Mouse (Mus musculus) kidney, postnatal 0 days (tissue): ENCODE results near the gene Hdc. TPM values are rescaled to one million over a fixed set of nuclear protein-coding genes. Genes with fewer than 3 reads are reported as not detected.

Experiments
- ATAC-seq: fragments of 200-750 bp; cut with Nextera tagmentation; replicated peaks from 2 replicates; pipeline ENCODE4 v1.8.0; 2017; ENCODE audit warnings: low read depth, moderate number of reproducible peaks, moderate TSS enrichment, moderate library complexity; ENCODE audit not compliant: low FRiP score
- DNase-seq: peaks from one replicate; pipeline ENCODE4 v3.0.0-alpha.2; 2016; ENCODE audit warnings: low spot score
- H3K27ac ChIP-seq: fragments of 300-500 bp; sonication (generic); 2 replicates; pipeline ENCODE4 v1.5.1; 2014; ENCODE audit warnings: mild to moderate bottlenecking
- H3K27me3 ChIP-seq: fragments of 300-500 bp; sonication (generic); 2 replicates; pipeline ENCODE4 v1.6.1; 2014; ENCODE audit warnings: low read length, mixed read lengths; ENCODE audit not compliant: insufficient read depth
- H3K36me3 ChIP-seq: fragments of 300-500 bp; sonication (generic); 2 replicates; pipeline ENCODE4 v1.6.1; 2014; ENCODE audit warnings: low read length, mixed read lengths; ENCODE audit not compliant: insufficient read depth
- H3K4me1 ChIP-seq: fragments of 300-500 bp; sonication (generic); replicated peaks from 2 replicates; pipeline ENCODE4 v1.6.1; 2014; ENCODE audit warnings: antibody characterized with exemption, low read length, mixed read lengths; ENCODE audit not compliant: insufficient read depth
- H3K4me2 ChIP-seq: fragments of 300-500 bp; sonication (generic); 2 replicates; pipeline ENCODE4 v1.6.1; 2014; ENCODE audit warnings: mild to moderate bottlenecking, low read length, moderate library complexity, mixed read lengths
- H3K4me3 ChIP-seq: fragments of 300-500 bp; sonication (generic); replicated peaks from 2 replicates; pipeline ENCODE4 v1.5.1; 2014; ENCODE audit warnings: low read depth, low read length
- H3K9ac ChIP-seq: fragments of 300-500 bp; sonication (generic); 2 replicates; pipeline ENCODE4 v1.6.1; 2014; ENCODE audit warnings: low read depth, low read length
- H3K9me3 ChIP-seq: fragments of 300-500 bp; sonication (generic); replicated peaks from 2 replicates; pipeline ENCODE4 v1.6.1; 2016; ENCODE audit warnings: low read length, inconsistent platforms, mixed read lengths
- CTCF ChIP-seq: IDR thresholded peaks from 2 replicates; pipeline ENCODE4 v1.5.1; 2016; ENCODE audit warnings: antibody characterized with exemption, low read depth, mild to moderate bottlenecking, moderate library complexity
- WGBS: fragments of 180-500 bp; shearing (Covaris S2); extraction: QIAGEN DNeasy Blood & Tissue Kit; methylation state at CpG from one replicate; pipeline ENCODE4 v1.1.7; 2014; 5-methylcytosine and 5-hydroxymethylcytosine counted together
- polyA plus RNA-seq: library from polyadenylated mRNA; unstranded; fragments of >200 nt; fragmentation: Nextera tagmentation; extraction: Ambion mirVana; gene quantifications from 2 replicates; pipeline ENCODE4 v1.2.1, GENCODE M21; 2015

Gene Hdc
- polyA plus RNA-seq, 1 experiment from 2014 or later = 223 TPM

DNA sequence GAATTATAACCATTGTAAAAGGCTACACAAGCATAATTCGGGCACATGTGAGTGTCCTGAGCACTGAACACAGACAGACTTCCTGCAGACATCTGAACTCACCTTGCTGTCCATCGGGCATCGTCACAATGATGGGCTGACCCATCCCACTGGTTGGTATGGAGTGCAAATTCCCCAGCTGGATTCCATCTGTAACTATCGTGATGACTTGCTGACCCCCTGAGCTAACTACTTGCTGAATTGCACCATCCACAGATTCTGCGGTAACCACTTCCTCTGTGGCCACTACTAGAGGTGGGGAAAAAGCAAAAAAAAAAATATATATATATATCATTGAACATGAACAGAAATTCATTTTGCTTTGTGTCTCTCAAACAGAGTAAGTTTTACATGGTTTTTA is 27.4 kb upstream of the Hdc start:
- Histone ChIP-seq H3K27me3 (no peaks in the 10 kb centered on the region), H3K4me2 (no peak overlapping the region), H3K4me3 (no peak overlapping the region), H3K9ac (no peak overlapping the region), H3K4me1 (no peaks in the 10 kb centered on the region), H3K27ac (no peak overlapping the region), H3K36me3 (peaks cover 34% of the 10 kb centered on the region), H3K9me3 (no peaks in the 10 kb centered on the region)
- 93% methylated on average over 5 of the region's 5 CpGs for WGBS
- ATAC-seq = no peak
- TF ChIP-seq CTCF = no peak
- no peak for DNase-seq

DNA sequence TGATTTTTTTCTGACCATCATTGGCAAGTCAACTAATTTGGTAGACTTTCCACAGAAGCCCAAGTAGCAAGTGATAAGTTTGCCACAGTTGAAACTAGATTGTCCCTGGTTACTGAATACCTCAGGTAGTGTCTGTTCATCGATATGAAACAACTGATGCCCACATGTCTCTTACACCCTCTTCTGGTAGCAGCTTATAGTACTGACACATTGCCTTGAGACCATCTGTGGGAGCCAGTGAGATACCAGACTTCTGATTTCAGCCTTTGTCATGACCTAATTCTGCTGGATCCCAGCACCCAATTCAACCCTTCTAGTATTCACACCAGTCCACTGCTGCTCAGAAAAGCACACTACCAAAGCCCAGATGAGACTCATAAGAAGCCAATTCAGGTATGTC is 25.7 kb upstream of the Hdc start:
- Histone ChIP-seq H3K4me1 (no peaks in the 10 kb centered on the region), H3K9me3 (no peaks in the 10 kb centered on the region), H3K27me3 (no peaks in the 10 kb centered on the region), H3K9ac (no peak overlapping the region), H3K4me3 (no peak overlapping the region), H3K36me3 (peaks cover 45% of the 10 kb centered on the region), H3K4me2 (no peak overlapping the region), H3K27ac (no peak overlapping the region)
- TF ChIP-seq CTCF = peak; percentile 34; the same call in 1 of the 2 replicates
- 83% methylated on average over 1 of the region's 1 CpGs for WGBS
- ATAC-seq (no peak), DNase-seq (no peak)

DNA sequence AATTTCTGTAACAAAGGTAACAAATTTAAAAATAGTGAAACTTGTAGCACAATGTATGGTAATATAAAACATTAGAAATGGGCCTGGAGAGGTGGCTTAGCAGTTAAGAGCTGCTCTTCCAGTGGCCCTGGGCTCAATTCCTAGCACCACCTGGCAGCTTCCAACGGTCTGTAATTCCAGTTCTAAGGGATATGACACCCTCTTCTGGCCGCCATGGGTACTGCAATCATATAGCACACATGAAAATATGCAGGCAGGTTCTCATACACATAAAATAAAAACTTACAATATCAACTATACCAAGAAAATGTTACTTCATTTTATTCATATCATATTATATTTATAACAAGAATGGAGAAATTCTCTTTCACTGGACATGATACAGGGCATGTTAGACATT is 21.2 kb upstream of the Hdc start:
- no peak; the same call in 1 of the 2 replicates for TF ChIP-seq CTCF
- H3K4me2 ChIP-seq = no peak overlapping the region
- no peaks in the 10 kb centered on the region for H3K9me3 ChIP-seq
- H3K9ac ChIP-seq = no peak overlapping the region
- H3K4me1 ChIP-seq = no peaks in the 10 kb centered on the region
- H3K27ac ChIP-seq = no peak overlapping the region
- no peak overlapping the region for H3K4me3 ChIP-seq
- WGBS = 92% methylated on average over 2 of the region's 2 CpGs
- ATAC-seq = no peak
- peaks cover 34% of the 10 kb centered on the region for H3K36me3 ChIP-seq
- H3K27me3 ChIP-seq = no peaks in the 10 kb centered on the region
- no peak for DNase-seq

DNA sequence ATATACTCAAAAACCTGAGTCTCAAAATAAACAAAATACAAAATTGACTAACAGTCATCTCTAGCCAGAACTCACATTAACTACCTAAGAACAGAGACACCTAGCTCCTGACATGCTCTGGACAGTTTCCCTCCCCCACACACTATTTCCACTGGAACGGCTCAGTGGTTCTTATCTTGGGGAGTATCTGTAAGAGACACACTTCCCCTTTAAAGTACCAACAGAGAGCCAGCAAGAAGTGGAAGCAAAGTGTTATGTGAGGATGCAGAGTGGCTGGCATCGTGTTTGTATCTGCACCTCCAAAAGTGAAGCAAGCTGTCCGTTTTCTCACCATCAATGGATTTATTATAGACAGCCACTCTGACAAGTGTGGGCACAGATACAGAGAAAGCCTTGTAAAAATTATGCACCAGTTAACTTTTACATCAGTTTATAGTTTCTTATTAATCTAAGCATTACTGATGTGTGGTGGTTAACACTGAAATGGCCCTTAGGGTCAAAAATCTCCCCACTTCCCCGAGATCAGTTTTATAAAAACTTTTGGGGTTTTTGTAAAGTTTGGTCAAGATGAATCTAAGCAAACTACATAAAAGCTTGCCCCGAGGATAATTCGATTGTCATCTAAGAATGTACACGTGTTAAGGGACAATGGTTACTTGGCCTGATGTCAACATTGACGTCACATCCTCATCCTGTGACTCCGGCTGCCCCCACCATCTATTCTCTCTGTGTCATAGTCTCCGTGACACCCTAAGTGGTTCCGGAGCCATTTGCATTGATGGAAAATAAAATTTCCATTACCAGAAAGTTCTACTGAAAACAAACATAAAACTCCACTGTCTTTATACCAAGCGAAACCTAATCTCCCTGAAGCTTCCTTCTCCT is 17.1 kb upstream of the Hdc start:
- Histone ChIP-seq H3K27me3 (no peaks in the 10 kb centered on the region), H3K4me3 (no peak overlapping the region), H3K9ac (no peak overlapping the region), H3K4me1 (no peaks in the 10 kb centered on the region), H3K27ac (peak overlapping the region; percentile 22; the same call in 1 of the 2 replicates), H3K9me3 (no peaks in the 10 kb centered on the region), H3K36me3 (peaks cover 19% of the 10 kb centered on the region; the same call in 1 of the 2 replicates), H3K4me2 (no peak overlapping the region)
- 51% methylated on average over 12 of the region's 12 CpGs for WGBS
- ATAC-seq (no peak), DNase-seq (peak; percentile 46)
- TF ChIP-seq CTCF = no peak

DNA sequence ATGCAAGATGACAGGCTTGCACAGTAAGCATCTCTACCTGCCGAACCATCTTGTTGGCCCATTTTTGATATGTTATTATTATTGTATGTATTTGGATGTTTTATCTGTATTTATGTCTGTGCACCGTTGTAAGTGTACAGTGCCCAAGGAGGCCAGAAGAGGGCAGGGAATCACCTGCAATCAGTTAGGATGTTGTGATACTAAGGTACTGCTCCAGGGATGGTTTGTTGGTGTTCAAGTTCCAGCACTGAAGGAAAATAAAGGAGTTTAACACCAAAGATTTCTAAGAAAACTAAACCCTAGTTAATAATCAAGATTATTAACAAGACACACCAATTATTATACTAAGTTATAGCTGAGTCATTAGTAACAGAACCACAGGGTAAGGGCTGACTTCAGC is 14.1 kb upstream of the Hdc start:
- peak; percentile 66 for ATAC-seq

DNA sequence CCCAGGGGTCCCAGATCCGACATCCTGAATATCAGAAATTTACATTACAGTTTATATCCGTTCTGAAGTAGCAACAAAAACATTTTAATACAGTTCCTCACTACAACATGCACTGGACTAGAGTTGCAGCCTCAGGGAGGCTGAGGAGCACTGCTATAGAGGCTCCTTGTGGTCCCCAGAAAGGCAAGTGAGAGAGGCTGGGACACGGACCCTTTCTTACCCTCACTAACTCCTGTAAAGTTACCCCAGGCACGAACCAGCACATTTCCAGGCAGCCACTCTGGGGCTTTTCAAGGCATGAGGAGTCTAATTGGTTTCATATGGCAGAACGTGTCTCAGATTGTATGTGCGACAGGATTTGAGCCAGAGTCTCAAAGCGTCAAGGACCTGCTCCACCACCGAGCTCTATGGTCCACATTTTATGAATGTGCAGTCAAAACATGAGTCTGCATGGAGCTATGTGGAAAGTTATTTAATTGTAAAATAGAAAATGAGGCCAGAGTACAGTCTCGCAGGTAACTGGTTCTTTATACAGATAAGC is 9.4 kb upstream of the Hdc start:
- Histone ChIP-seq H3K36me3 (peaks cover 2% of the 10 kb centered on the region; the same call in 1 of the 2 replicates), H3K9ac (no peak overlapping the region), H3K27ac (no peak overlapping the region), H3K4me2 (no peak overlapping the region), H3K4me3 (no peak overlapping the region), H3K9me3 (no peaks in the 10 kb centered on the region), H3K4me1 (no peaks in the 10 kb centered on the region), H3K27me3 (no peaks in the 10 kb centered on the region)
- TF ChIP-seq CTCF = no peak
- ATAC-seq = no peak
- WGBS = 86% methylated on average over 9 of the region's 9 CpGs
- no peak for DNase-seq

More for the DNA sequence above, 14.1 kb upstream of the Hdc start:
- H3K36me3 ChIP-seq = peaks cover 5% of the 10 kb centered on the region; the same call in 1 of the 2 replicates
- no peaks in the 10 kb centered on the region for H3K4me1 ChIP-seq
- DNase-seq = peak; percentile 13
- no peak overlapping the region for H3K27ac ChIP-seq
- no peaks in the 10 kb centered on the region for H3K27me3 ChIP-seq
- peak; percentile 49; the same call in 1 of the 2 replicates for TF ChIP-seq CTCF
- H3K9ac ChIP-seq = no peak overlapping the region
- H3K9me3 ChIP-seq = no peaks in the 10 kb centered on the region
- H3K4me3 ChIP-seq = no peak overlapping the region
- WGBS = 83% methylated on average over 2 of the region's 2 CpGs
- no peak overlapping the region for H3K4me2 ChIP-seq
